Mouse (Mus musculus): ENCODE data around the gene Epn2. TPM values are rescaled to one million over a fixed set of nuclear protein-coding genes. Genes with fewer than 3 reads are reported as not detected.

Gene Epn2
- total and polyA plus RNA-seq, 3 experiments, result 7.2 to 13.8 (median 10.1) TPM

DNA sequence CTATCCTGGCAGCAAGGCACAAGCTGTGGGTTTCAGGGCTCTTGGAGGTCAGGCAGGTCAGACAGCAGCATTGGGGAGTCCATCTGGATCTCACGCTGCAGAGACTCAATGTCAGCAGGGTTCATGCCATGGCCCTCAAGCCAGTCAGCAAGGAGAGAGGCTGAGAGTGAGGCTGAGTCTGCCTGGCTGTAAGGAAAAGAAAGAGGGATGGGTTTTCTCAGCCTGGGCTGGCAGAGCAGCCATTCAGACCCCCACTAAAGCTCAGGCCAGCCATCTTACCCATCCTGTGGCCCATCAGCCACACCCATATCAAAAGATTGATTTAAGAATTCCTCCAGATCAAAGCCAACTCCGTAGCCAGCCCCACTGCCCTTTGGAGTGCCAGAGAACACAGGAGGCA, 90.4 kb downstream of the Epn2 start:
- H3K36me3 ChIP-seq (replicated peaks in 1 of 2; ENCODE audit: control insufficient read depth in 1 of 2, insufficient read depth in 1 of 2, low read length in 1 of 2), result peaks cover 43 to 58% of the 10 kb centered on the region in 2 experiments
- H3K9ac ChIP-seq (ENCODE audit: insufficient read depth, low read depth), result no peak overlapping the region
- H3K4me2 ChIP-seq (ENCODE audit: insufficient read depth, low read depth, poor library complexity, severe bottlenecking), result no peak overlapping the region
- no peak overlapping the region for H3K4me3 ChIP-seq (replicated peaks in 1 of 3; ENCODE audit: low read depth in 2 of 3, low read length in 2 of 3, poor library complexity in 1 of 3)
- H3K4me1 ChIP-seq (ENCODE audit: control insufficient read depth in 1 of 2, insufficient read depth in 2 of 2), result peaks cover 11 to 23% of the 10 kb centered on the region in 2 experiments
- no peaks in the 10 kb centered on the region for H3K9me3 ChIP-seq (replicated peaks; ENCODE audit: low read length)
- H3K27ac ChIP-seq (ENCODE audit: insufficient read depth, low read depth), result no peak overlapping the region
- dilution Hi-C loops (cut with MboI; ENCODE audit: extremely low pct_ligation_motif_present, extremely low pct_unique_long_range_greater_than_20kb, low sequenced_read_pairs), result no loop called here
- in situ Hi-C loops (cut with MboI; ENCODE audit: low pct_ligation_motif_present, low pct_unique_long_range_greater_than_20kb, low sequenced_read_pairs), result no loop called here
- TF ChIP-seq ZMIZ1 (IDR thresholded peaks at IDR 0.05; ENCODE audit: low read depth, low read length) (no peak), IRF4 (IDR thresholded peaks at IDR 0.05; ENCODE audit: low read depth, low read length) (no peak), ZC3H11A (IDR thresholded peaks at IDR 0.05; ENCODE audit: low read depth, low read length) (no peak), MYC (IDR thresholded peaks at IDR 0.05; ENCODE audit: low read depth, low read length) (no peak), HCFC1 (IDR thresholded peaks at IDR 0.05; ENCODE audit: low read depth, low read length) (no peak), RAD21 (IDR thresholded peaks at IDR 0.05; ENCODE audit: low read depth, low read length) (no peak), SMC3 (IDR thresholded peaks at IDR 0.05; ENCODE audit: low read depth, low read length) (no peak), BHLHE40 (IDR thresholded peaks at IDR 0.05; ENCODE audit: low read depth, low read length) (no peak), USF1 (IDR thresholded peaks at IDR 0.05; ENCODE audit: low read depth, low read length) (no peak), TCF12 (IDR thresholded peaks at IDR 0.05; ENCODE audit: low read depth, low read length) (no peak), TBP (conservative IDR thresholded peaks at IDR 0.05; ENCODE audit: low read depth, low read length) (no peak), SIN3A (IDR thresholded peaks at IDR 0.05; ENCODE audit: low read length) (no peak), ELF1 (IDR thresholded peaks at IDR 0.05; ENCODE audit: low read depth, low read length) (no peak), ETS1 (conservative IDR thresholded peaks at IDR 0.05; ENCODE audit: low read depth, low read length) (no peak), NRF1 (IDR thresholded peaks at IDR 0.05; ENCODE audit: low read depth, low read length) (no peak), PAX5 (IDR thresholded peaks at IDR 0.05; ENCODE audit: low read length) (no peak), MXI1 (IDR thresholded peaks at IDR 0.05; ENCODE audit: low read depth, low read length) (no peak), GABPA (IDR thresholded peaks at IDR 0.05; ENCODE audit: insufficient replicate concordance, low read depth, low read length) (no peak), E2F4 (IDR thresholded peaks at IDR 0.05; ENCODE audit: insufficient replicate concordance, low read depth, low read length) (no peak)
- H3K27me3 ChIP-seq (replicated peaks), result no peaks in the 10 kb centered on the region
- no peak for DNase-seq (ENCODE audit: extremely low read depth)
- 0 out of 2 replicates have a peak, but pooled peaks cover 2% of the 10 kb centered on the region for H3K79me2 ChIP-seq (replicated peaks; ENCODE audit: control insufficient read depth, extremely low read depth, insufficient read depth, poor library complexity, severe bottlenecking)

DNA sequence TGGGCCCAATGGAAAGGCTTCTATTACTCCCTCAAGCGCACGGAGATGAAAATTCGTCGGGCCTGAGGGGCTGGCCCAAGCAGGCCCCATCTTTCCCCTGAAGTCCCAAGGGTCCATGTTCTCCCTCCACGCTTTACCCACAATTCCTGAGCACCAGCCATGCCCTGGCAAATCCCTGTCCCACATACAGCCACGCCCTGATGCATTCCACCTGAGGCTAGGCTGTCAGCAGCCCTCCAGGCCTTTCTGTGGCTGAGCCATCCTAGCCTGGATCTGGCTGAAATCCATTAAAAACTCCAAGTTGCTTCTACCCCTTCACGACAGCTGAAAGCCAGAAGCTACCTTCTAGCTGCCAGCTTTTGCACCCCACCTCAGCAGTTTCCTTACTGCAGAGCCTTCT, 91.6 kb downstream of the Epn2 start:
- dilution Hi-C loops (cut with MboI; ENCODE audit: extremely low pct_ligation_motif_present, extremely low pct_unique_long_range_greater_than_20kb, low sequenced_read_pairs), result no loop called here
- peaks cover 43 to 58% of the 10 kb centered on the region in 2 experiments for H3K36me3 ChIP-seq (replicated peaks in 1 of 2; ENCODE audit: control insufficient read depth in 1 of 2, insufficient read depth in 1 of 2, low read length in 1 of 2)
- DNase-seq (ENCODE audit: extremely low read depth), result no peak

More for the DNA sequence above, 91.6 kb downstream of the Epn2 start:
- H3K27ac ChIP-seq (ENCODE audit: insufficient read depth, low read depth), result no peak overlapping the region
- no peak overlapping the region for H3K4me2 ChIP-seq (ENCODE audit: insufficient read depth, low read depth, poor library complexity, severe bottlenecking)
- TF ChIP-seq CHD1 (IDR thresholded peaks at IDR 0.05; ENCODE audit: low read depth, low read length) (no peak), MXI1 (IDR thresholded peaks at IDR 0.05; ENCODE audit: low read depth, low read length) (no peak), POLR2AphosphoS2 (IDR thresholded peaks at IDR 0.05; ENCODE audit: low read depth, low read length) (no peak), E2F4 (IDR thresholded peaks at IDR 0.05; ENCODE audit: insufficient replicate concordance, low read depth, low read length) (no peak), PAX5 (IDR thresholded peaks at IDR 0.05; ENCODE audit: low read length) (no peak), JUN (IDR thresholded peaks at IDR 0.05; ENCODE audit: insufficient read depth, low read depth, low read length) (no peak), KAT2A (IDR thresholded peaks at IDR 0.05; ENCODE audit: insufficient replicate concordance, low read length) (no peak), BHLHE40 (IDR thresholded peaks at IDR 0.05; ENCODE audit: low read depth, low read length) (no peak), TCF12 (IDR thresholded peaks at IDR 0.05; ENCODE audit: low read depth, low read length) (no peak), POLR2A (IDR thresholded peaks at IDR 0.05; ENCODE audit: low read depth, low read length) (no peak), MEF2A (IDR thresholded peaks at IDR 0.05; ENCODE audit: borderline replicate concordance, low read depth, low read length) (no peak), USF1 (IDR thresholded peaks at IDR 0.05; ENCODE audit: low read depth, low read length) (no peak), EP300 (IDR thresholded peaks at IDR 0.05; ENCODE audit: low read length) (no peak), MAFK (IDR thresholded peaks at IDR 0.05; ENCODE audit: insufficient replicate concordance, low read length) (no peak), ETS1 (conservative IDR thresholded peaks at IDR 0.05; ENCODE audit: low read depth, low read length) (no peak), ZNF384 (IDR thresholded peaks at IDR 0.05; ENCODE audit: low read depth, low read length) (no peak), HCFC1 (IDR thresholded peaks at IDR 0.05; ENCODE audit: low read depth, low read length) (no peak)
- H3K9ac ChIP-seq (ENCODE audit: insufficient read depth, low read depth), result no peak overlapping the region
- H3K4me1 ChIP-seq (ENCODE audit: control insufficient read depth in 1 of 2, insufficient read depth in 2 of 2), result peaks cover 8 to 17% of the 10 kb centered on the region in 2 experiments
- H3K9me3 ChIP-seq (replicated peaks; ENCODE audit: low read length), result no peaks in the 10 kb centered on the region
- H3K4me3 ChIP-seq (replicated peaks in 1 of 3; ENCODE audit: low read depth in 2 of 3, low read length in 2 of 3, poor library complexity in 1 of 3), result no peak overlapping the region
- 0 out of 2 replicates have a peak, but pooled peaks cover 1% of the 10 kb centered on the region for H3K79me2 ChIP-seq (replicated peaks; ENCODE audit: control insufficient read depth, extremely low read depth, insufficient read depth, poor library complexity, severe bottlenecking)
- in situ Hi-C loops (cut with MboI; ENCODE audit: low pct_ligation_motif_present, low pct_unique_long_range_greater_than_20kb, low sequenced_read_pairs), result no loop called here
- peaks cover 2% of the 10 kb centered on the region for H3K27me3 ChIP-seq (replicated peaks)

Measured in CH12.LX (cell line).